Mouse (Mus musculus) heart, postnatal 10 days (tissue): ENCODE measurements around the gene Klf15. TPM values are rescaled to one million over a fixed set of nuclear protein-coding genes. Genes with fewer than 3 reads are reported as not detected.

ENCODE experiments used
- DNase-seq, 2 experiments: peaks; one replicate each; pipeline ENCODE4 v3.0.0; 2021
- intact Hi-C: fragments of 180-260 bp; cut with DNase I; formaldehyde crosslinking; loops from one replicate; pipeline ENCODE4 v1.15.1; 2025
- total RNA-seq, 2 experiments: library from RNA; stranded (reverse); gene quantifications; 2 replicates each; pipeline ENCODE4 v1.2.3; 2021

Gene Klf15
- total RNA-seq, 2 experiments from 2014 or later: 15.6 to 38.7 TPM

GRCm38 (mm10) chr6:90486176-90486921 is 24.0 kb downstream of the Klf15 start, which contains the start of gene Aldh1l1:
Aldh1l1 (plus strand) TSS chr6:90486427.
- intact Hi-C loops: no loop called here
- no peak for DNase-seq

- intact Hi-C loops: no loop called here
- no peak for DNase-seq
Measured at GRCm38 (mm10) chr6:90487531-90487930, 25.2 kb downstream of the Klf15 start.

- DNase-seq: no peak
- intact Hi-C loops: no loop called here
Measured at GRCm38 (mm10) chr6:90489532-90489931, 27.2 kb downstream of the Klf15 start.

- intact Hi-C loops: no loop called here
Measured at GRCm38 (mm10) chr6:90490976-90491375, 28.6 kb downstream of the Klf15 start.

GRCm38 (mm10) chr6:90491956-90492744 is 29.8 kb downstream of the Klf15 start:
- no peak for DNase-seq
- intact Hi-C loops: no loop called here

More at GRCm38 (mm10) chr6:90490976-90491375, 28.6 kb downstream of the Klf15 start:
- no peak for DNase-seq

- intact Hi-C loops: no loop called here
Measured at GRCm38 (mm10) chr6:90494155-90494554, 31.8 kb downstream of the Klf15 start.

GRCm38 (mm10) chr6:90494566-90494965 is 32.2 kb downstream of the Klf15 start:
- intact Hi-C loops: no loop called here

More at GRCm38 (mm10) chr6:90494155-90494554, 31.8 kb downstream of the Klf15 start:
- DNase-seq: no peak

GRCm38 (mm10) chr6:90495282-90495912 is 33.0 kb downstream of the Klf15 start:
- DNase-seq: peak; percentile 42 to 52
- intact Hi-C loops: no loop called here

More at GRCm38 (mm10) chr6:90494566-90494965, 32.2 kb downstream of the Klf15 start:
- DNase-seq: no peak

- intact Hi-C loops: no loop called here
- DNase-seq: peak; percentile 35 to 47
Measured at GRCm38 (mm10) chr6:90496217-90496616, 33.8 kb downstream of the Klf15 start.

GRCm38 (mm10) chr6:90499509-90499908 is 37.1 kb downstream of the Klf15 start:
- intact Hi-C loops: no loop called here
- no peak for DNase-seq

GRCm38 (mm10) chr6:90501222-90501940 is 39.0 kb downstream of the Klf15 start:
- DNase-seq: no peak
- intact Hi-C loops: no loop called here

- peak; percentile 44 to 48 for DNase-seq
- intact Hi-C loops: no loop called here
Measured at GRCm38 (mm10) chr6:90505906-90506305, 43.5 kb downstream of the Klf15 start.

- intact Hi-C loops: loop anchor here (1.0 kb wide), 1 partner anchor 43 kb away; no protein-coding TSS in a partner anchor
- DNase-seq: peak; percentile 94 to 95
Measured at GRCm38 (mm10) chr6:90506673-90507311, 44.4 kb downstream of the Klf15 start.

- intact Hi-C loops: loop anchor here (1.0 kb wide), 1 partner anchor 44 kb away; no protein-coding TSS in a partner anchor
- no peak for DNase-seq
Measured at GRCm38 (mm10) chr6:90507443-90507842, 45.1 kb downstream of the Klf15 start.

GRCm38 (mm10) chr6:90508197-90508624 is 45.8 kb downstream of the Klf15 start:
- intact Hi-C loops: no loop called here
- DNase-seq: peak; percentile 82 to 83

GRCm38 (mm10) chr6:90509085-90509484 is 46.7 kb downstream of the Klf15 start:
- intact Hi-C loops: no loop called here
- peak; percentile 94 for DNase-seq

- no peak for DNase-seq
- intact Hi-C loops: loop anchor here (2.0 to 10.0 kb wide), 2 partner anchors 58 to 838 kb away; no protein-coding TSS in a partner anchor
Measured at GRCm38 (mm10) chr6:90512416-90512815, 50.0 kb downstream of the Klf15 start.

- intact Hi-C loops: loop anchor here (2.0 to 10.0 kb wide), 2 partner anchors 58 to 838 kb away; no protein-coding TSS in a partner anchor
Measured at GRCm38 (mm10) chr6:90513074-90513856, 50.9 kb downstream of the Klf15 start.

GRCm38 (mm10) chr6:90514369-90514768 is 52.0 kb downstream of the Klf15 start:
- no peak for DNase-seq
- intact Hi-C loops: loop anchor here (10.0 kb wide), 1 partner anchor 840 kb away; no protein-coding TSS in a partner anchor

More at GRCm38 (mm10) chr6:90513074-90513856, 50.9 kb downstream of the Klf15 start:
- no peak for DNase-seq
